Mouse (Mus musculus) liver, postnatal 0 days (tissue): Measurements from ENCODE around the gene Rab28.

Source experiments
- CTCF ChIP-seq: sonication (generic); IDR thresholded peaks from 2 replicates; pipeline ENCODE4 v1.5.1; 2016; ENCODE audit warnings: antibody characterized with exemption, low read depth
- EP300 ChIP-seq: IDR thresholded peaks from 2 replicates; pipeline ENCODE4 v1.6.1; 2016; ENCODE audit warnings: antibody characterized with exemption, low read depth, mild to moderate bottlenecking

DNA sequence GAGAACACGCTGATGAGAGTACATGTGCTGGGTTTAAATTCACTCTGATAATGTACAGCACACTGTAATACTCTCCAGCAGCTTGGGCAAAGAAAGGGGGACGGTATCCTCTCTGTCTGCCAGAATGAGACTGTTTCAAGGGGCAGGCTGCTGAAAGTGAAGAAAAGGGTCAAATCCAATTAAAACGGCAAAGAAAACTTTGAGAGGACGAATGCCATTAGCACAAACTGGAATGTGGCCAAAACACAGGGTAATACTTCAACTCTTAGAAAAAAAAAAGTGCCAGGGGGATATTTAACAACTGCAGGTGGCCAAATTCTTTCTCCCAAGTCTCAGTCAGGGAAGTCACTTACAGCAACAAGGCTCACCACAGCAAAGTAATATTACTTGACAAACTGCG is 29.1 kb upstream of the Rab28 start:
- TF ChIP-seq CTCF: no peak
- TF ChIP-seq EP300: no peak
